Mouse (Mus musculus) kidney, adult 2 months (tissue): ENCODE data around the gene Rnd2. TPM values are rescaled to one million over a fixed set of nuclear protein-coding genes. Genes with fewer than 3 reads are reported as not detected.

ENCODE experiments used
- DNase-seq: peaks from one replicate; pipeline ENCODE4 v3.0.0; 2021
- H3K27ac ChIP-seq: fragments of 200-500 bp; 2 replicates; pipeline ENCODE4 v1.5.1; 2012; ENCODE audit warnings: low read depth, low read length, control low read depth, inconsistent platforms; ENCODE audit not compliant: insufficient read depth
- H3K27me3 ChIP-seq: fragments of 200-500 bp; replicated peaks from 2 replicates; pipeline ENCODE4 v1.6.1; 2012; ENCODE audit warnings: mild to moderate bottlenecking, moderate library complexity, low read length, inconsistent platforms; ENCODE audit not compliant: control insufficient read depth, insufficient read depth
- H3K36me3 ChIP-seq: fragments of 200-500 bp; 2 replicates; pipeline ENCODE4 v1.6.1; 2012; ENCODE audit warnings: mild to moderate bottlenecking, moderate library complexity, low read length, inconsistent platforms; ENCODE audit not compliant: control insufficient read depth, insufficient read depth
- H3K4me1 ChIP-seq: fragments of 200-500 bp; 2 replicates; pipeline ENCODE4 v1.6.1; 2011; ENCODE audit warnings: low read length; ENCODE audit not compliant: control insufficient read depth, insufficient read depth
- H3K4me3 ChIP-seq: fragments of 200-500 bp; 2 replicates; pipeline ENCODE4 v1.5.1; 2011; ENCODE audit warnings: mild to moderate bottlenecking, low read depth, low read length, control low read depth; ENCODE audit not compliant: insufficient read depth
- CTCF ChIP-seq: fragments of 200-500 bp; conservative IDR thresholded peaks from 2 replicates; pipeline ENCODE4 v1.5.1; 2011; ENCODE audit warnings: low read depth, mild to moderate bottlenecking, control low read depth, low read length, moderate library complexity, mixed read lengths; ENCODE audit not compliant: insufficient read depth, insufficient read length
- POLR2A ChIP-seq: fragments of 200-500 bp; IDR thresholded peaks from one replicate; pipeline ENCODE4 v1.6.1; 2011; ENCODE audit warnings: low read depth, low read length, control low read depth
- WGBS: fragments of 180-500 bp; shearing (Covaris S2); methylation state at CpG from one replicate; pipeline ENCODE4 v1.1.7; 2018; 5-methylcytosine and 5-hydroxymethylcytosine counted together
- polyA plus RNA-seq: library from polyadenylated mRNA; depleted of rRNA; stranded (reverse); fragments of >200 nt; gene quantifications from 2 replicates; pipeline ENCODE4 v1.2.3, GENCODE M21; 2012

The Rnd2 gene
- polyA plus RNA-seq, 1 experiment, result 14.1 TPM

GRCm38 (mm10) chr11:101454702-101455101, 10.1 kb upstream of the Rnd2 start:
- Histone ChIP-seq H3K27ac (no peak overlapping the region), H3K36me3 (no peaks in the 10 kb centered on the region), H3K4me3 (no peak overlapping the region), H3K4me1 (peaks cover 4% of the 10 kb centered on the region; the same call in 1 of the 2 replicates), H3K27me3 (no peaks in the 10 kb centered on the region)
- 41% methylated on average over 6 of the region's 6 CpGs for WGBS
- DNase-seq, result no peak
- TF ChIP-seq POLR2A (no peak), CTCF (no peak)

- H3K27ac ChIP-seq, result no peak overlapping the region
- TF ChIP-seq CTCF, result no peak
- no peak overlapping the region for H3K4me3 ChIP-seq
- WGBS, result 59% methylated on average over 7 of the region's 7 CpGs
- DNase-seq, result no peak
- peaks cover 4% of the 10 kb centered on the region; the same call in 1 of the 2 replicates for H3K4me1 ChIP-seq
- no peaks in the 10 kb centered on the region for H3K36me3 ChIP-seq
- H3K27me3 ChIP-seq, result no peaks in the 10 kb centered on the region
Measured at GRCm38 (mm10) chr11:101455627-101456026, 9.2 kb upstream of the Rnd2 start.

GRCm38 (mm10) chr11:101457631-101458030, 7.2 kb upstream of the Rnd2 start:
- DNase-seq, result no peak
- H3K4me3 ChIP-seq, result no peak overlapping the region
- no peaks in the 10 kb centered on the region for H3K27me3 ChIP-seq
- H3K27ac ChIP-seq, result no peak overlapping the region
- no peak for TF ChIP-seq CTCF
- TF ChIP-seq POLR2A, result no peak
- WGBS, result 91% methylated on average over 9 of the region's 9 CpGs
- no peaks in the 10 kb centered on the region for H3K36me3 ChIP-seq
- H3K4me1 ChIP-seq, result peaks cover 4% of the 10 kb centered on the region; the same call in 1 of the 2 replicates

GRCm38 (mm10) chr11:101458217-101458616, 6.6 kb upstream of the Rnd2 start:
- H3K4me1 ChIP-seq, result peaks cover 4% of the 10 kb centered on the region; the same call in 1 of the 2 replicates
- 88% methylated on average over 12 of the region's 12 CpGs for WGBS
- TF ChIP-seq POLR2A, result no peak
- TF ChIP-seq CTCF, result no peak
- H3K36me3 ChIP-seq, result no peaks in the 10 kb centered on the region
- no peak for DNase-seq
- no peak overlapping the region for H3K27ac ChIP-seq
- no peaks in the 10 kb centered on the region for H3K27me3 ChIP-seq
- H3K4me3 ChIP-seq, result no peak overlapping the region

DNA sequence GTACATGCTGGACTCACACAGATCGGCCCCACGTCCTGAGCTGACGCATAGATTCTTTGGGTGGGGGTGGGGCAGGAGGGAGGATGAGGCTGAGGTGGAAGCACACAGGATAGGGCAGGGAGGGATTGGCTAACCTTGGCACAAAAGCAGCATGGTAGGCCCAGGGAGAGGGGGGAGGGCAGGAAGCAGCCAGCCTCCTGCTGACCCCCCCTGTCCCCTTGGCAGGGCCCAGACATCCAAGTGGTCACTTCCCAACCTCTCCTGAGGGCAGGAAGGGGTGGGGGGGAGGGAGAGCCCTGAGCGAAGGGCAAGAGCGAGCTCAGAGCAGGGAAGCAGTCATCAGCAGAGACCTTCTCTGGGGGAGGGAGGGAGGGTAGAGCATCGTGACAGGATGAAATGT, 5.1 kb upstream of the Rnd2 start:
- Histone ChIP-seq H3K4me1 (peaks cover 10% of the 10 kb centered on the region; the same call in 1 of the 2 replicates), H3K36me3 (no peaks in the 10 kb centered on the region), H3K4me3 (no peak overlapping the region), H3K27me3 (no peaks in the 10 kb centered on the region), H3K27ac (no peak overlapping the region)
- TF ChIP-seq CTCF (no peak), POLR2A (no peak)
- WGBS, result 59% methylated on average over 6 of the region's 6 CpGs
- DNase-seq, result peak; percentile 69

DNA sequence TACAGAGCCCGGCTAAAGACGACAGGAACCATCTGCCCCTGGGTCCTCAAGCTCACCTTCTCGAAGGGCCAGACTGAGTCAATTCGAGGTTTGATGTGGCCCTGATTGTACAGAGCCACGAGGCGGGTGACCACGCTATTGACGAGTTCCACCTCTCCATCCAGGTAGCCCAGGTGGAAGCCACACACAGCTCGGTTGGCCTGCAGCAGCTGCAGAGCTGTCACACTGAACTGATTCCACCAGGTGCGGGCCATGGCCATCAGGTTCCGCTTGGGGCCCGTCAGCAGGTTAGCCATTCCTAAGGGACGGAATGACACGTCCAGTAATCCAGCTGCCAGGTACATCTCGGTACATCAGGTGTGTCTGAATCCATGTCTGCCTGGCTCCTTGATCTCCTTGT, 4.5 kb upstream of the Rnd2 start:
- TF ChIP-seq POLR2A (no peak), CTCF (no peak)
- no peak overlapping the region for H3K4me3 ChIP-seq
- no peaks in the 10 kb centered on the region for H3K27me3 ChIP-seq
- 83% methylated on average over 15 of the region's 15 CpGs for WGBS
- H3K27ac ChIP-seq, result no peak overlapping the region
- no peaks in the 10 kb centered on the region for H3K36me3 ChIP-seq
- H3K4me1 ChIP-seq, result peaks cover 11% of the 10 kb centered on the region; the same call in 1 of the 2 replicates
- no peak for DNase-seq

- WGBS, result 80% methylated on average over 14 of the region's 14 CpGs
- Histone ChIP-seq H3K36me3 (no peaks in the 10 kb centered on the region), H3K4me1 (peaks cover 11% of the 10 kb centered on the region; the same call in 1 of the 2 replicates), H3K27me3 (no peaks in the 10 kb centered on the region), H3K4me3 (no peak overlapping the region), H3K27ac (no peak overlapping the region)
- DNase-seq, result no peak
- TF ChIP-seq POLR2A (no peak), CTCF (no peak)
Measured at GRCm38 (mm10) chr11:101462141-101462540, 2.7 kb upstream of the Rnd2 start.
